9 mouse cellular contexts compared by ENCODE assay signal in genomic region chr4:151972221-151972967, GRCm38 (mm10). TPM values are rescaled to one million over a fixed set of nuclear protein-coding genes. Genes with fewer than 3 reads are reported as not detected.
DNase-seq lines count a peak whose midpoint lies in the region; ATAC-seq and TF ChIP-seq lines count a peak whose summit lies in the region.
"Had no signal": no experiment of that assay in that cellular context is flagged by ENCODE, and none has a peak within 500 bp of the region (broad histone marks: within the 10 kb centered on the region; RNA-seq: fewer than 3 reads in every experiment).

No protein-coding gene starts in this region.

- no peak overlapping the region for H3K4me2 ChIP-seq in lung, embryonic 14.5 days
- H3K4me2 ChIP-seq: embryonic facial prominence, embryonic 13.5 days; limb, embryonic 12.5 days had no signal

- no peak overlapping the region for H3K9ac ChIP-seq in lung, embryonic 14.5 days
- H3K9ac ChIP-seq: embryonic facial prominence, embryonic 13.5 days; limb, embryonic 12.5 days had no signal

- H3K9me3 ChIP-seq in lung, embryonic 14.5 days (ENCODE audit: low read depth, low read length) = no peaks in the 10 kb centered on the region
- H3K9me3 ChIP-seq: embryonic facial prominence, embryonic 13.5 days; limb, embryonic 12.5 days had no signal

- TF ChIP-seq CTCF in kidney, adult 2 months (conservative IDR thresholded peaks at IDR 0.05; ENCODE audit: insufficient read depth, insufficient read length, low read depth, low read length) = peak; percentile 63; the same call in 1 of the 2 replicates
- TF ChIP-seq CTCF in lung, embryonic 14.5 days (IDR thresholded peaks at IDR 0.05; ENCODE audit: low read depth) = peak; percentile 72

- no peak for TF ChIP-seq POLR2A in kidney, adult 2 months (IDR thresholded peaks at IDR 0.05; ENCODE audit: low read depth, low read length)

- ATAC-seq in CD4-positive, CD25-positive, alpha-beta regulatory T cell, adult 4 months = peak; percentile 54
- no peak for ATAC-seq in lung, embryonic 14.5 days (ENCODE audit: insufficient read depth)

- H3K4me3 ChIP-seq in kidney, adult 2 months (ENCODE audit: insufficient read depth, low read depth, low read length) = no peak overlapping the region
- H3K4me3 ChIP-seq in lung, embryonic 14.5 days (ENCODE audit: low read depth, low read length) = no peak overlapping the region
- H3K4me3 ChIP-seq: embryonic facial prominence, embryonic 13.5 days; limb, embryonic 12.5 days had no signal

- no peak for DNase-seq in kidney, adult 2 months
- no peak for DNase-seq in kidney, adult 8-10 months
- DNase-seq in T-cell, adult 2 months (ENCODE audit: low spot score) = peak; percentile 21
- peak; percentile 75 for DNase-seq in lung, embryonic 14.5 days
- DNase-seq in layer of hippocampus, adult 11-12 months (ENCODE audit: low spot score) = no peak
- DNase-seq in gastrocnemius, adult 8-10 months (ENCODE audit: low spot score in 2 of 2) = no peak

- no peaks in the 10 kb centered on the region for H3K4me1 ChIP-seq in kidney, adult 2 months (ENCODE audit: control insufficient read depth, insufficient read depth, low read length)
- H3K4me1 ChIP-seq in lung, embryonic 14.5 days (ENCODE audit: insufficient read depth) = no peaks in the 10 kb centered on the region
- H3K4me1 ChIP-seq: embryonic facial prominence, embryonic 13.5 days; limb, embryonic 12.5 days had no signal

- H3K27me3 ChIP-seq in kidney, adult 2 months (replicated peaks; ENCODE audit: control insufficient read depth, insufficient read depth, low read length) = no peaks in the 10 kb centered on the region
- H3K27me3 ChIP-seq in lung, embryonic 14.5 days (ENCODE audit: insufficient read depth, low read length) = no peaks in the 10 kb centered on the region
- H3K27me3 ChIP-seq: embryonic facial prominence, embryonic 13.5 days; limb, embryonic 12.5 days had no signal

- H3K36me3 ChIP-seq in kidney, adult 2 months (ENCODE audit: control insufficient read depth, insufficient read depth, low read length) = no peaks in the 10 kb centered on the region
- peaks cover 71% of the 10 kb centered on the region for H3K36me3 ChIP-seq in lung, embryonic 14.5 days (ENCODE audit: insufficient read depth)

- WGBS in kidney, adult 2 months = 65% methylated on average over 10 of the region's 10 CpGs
- WGBS in lung, embryonic 14.5 days = 66% methylated on average over 10 of the region's 10 CpGs

- H3K27ac ChIP-seq in kidney, adult 2 months (ENCODE audit: insufficient read depth, low read depth, low read length) = no peak overlapping the region
- H3K27ac ChIP-seq in lung, embryonic 14.5 days (ENCODE audit: low read depth) = no peak overlapping the region
- H3K27ac ChIP-seq: embryonic facial prominence, embryonic 13.5 days; limb, embryonic 12.5 days had no signal

RNA-seq across cellular contexts. Expression of gene Thap3, which starts 16.4 kb away (rescaled TPM):
- 30.6 and 33.7 TPM in 2 replicates for polyA plus RNA-seq in kidney, adult 2 months (2012; rRNA removed)
- 100 to 1,000 TPM; 126 to 167 TPM for polyA plus RNA-seq in CD4-positive, CD25-positive, alpha-beta regulatory T cell, adult 4 months (2017; shearing (Covaris generic))
- 27.2 and 31.2 TPM in 2 replicates for polyA plus RNA-seq in lung, embryonic 14.5 days (2014; fragmentation: Nextera tagmentation; extraction: Ambion mirVana)
- total RNA-seq in gastrocnemius, adult 8-10 months (2022) = 10 to 100 TPM; 30.4 to 33.6 (median 32.1) TPM

RNA-seq across cellular contexts. Expression of gene Phf13, which starts 23.7 kb away (rescaled TPM):
- 4.9 and 5.5 TPM in 2 replicates for polyA plus RNA-seq in kidney, adult 2 months (2012; rRNA removed)
- 1 to 10 TPM; 1.8 to 5.0 TPM for polyA plus RNA-seq in CD4-positive, CD25-positive, alpha-beta regulatory T cell, adult 4 months (2017; shearing (Covaris generic))
- polyA plus RNA-seq in lung, embryonic 14.5 days (2014; fragmentation: Nextera tagmentation; extraction: Ambion mirVana) = 28.4 and 32.3 TPM in 2 replicates
- 1 to 10 TPM; 3.9 to 4.8 (median 4.5) TPM for total RNA-seq in gastrocnemius, adult 8-10 months (2022)

RNA-seq across cellular contexts. Expression of gene Klhl21, which starts 36.2 kb away (rescaled TPM):
- 23.0 and 26.7 TPM in 2 replicates for polyA plus RNA-seq in kidney, adult 2 months (2012; rRNA removed)
- 1 to 10 TPM; 4.0 to 4.4 TPM for polyA plus RNA-seq in CD4-positive, CD25-positive, alpha-beta regulatory T cell, adult 4 months (2017; shearing (Covaris generic))
- 10.3 and 10.6 TPM in 2 replicates for polyA plus RNA-seq in lung, embryonic 14.5 days (2014; fragmentation: Nextera tagmentation; extraction: Ambion mirVana)
- 100 to 1,000 TPM; 125 to 158 (median 140) TPM for total RNA-seq in gastrocnemius, adult 8-10 months (2022)

RNA-seq across cellular contexts. Expression of gene Dnajc11, which starts 38.9 kb away (rescaled TPM):
- polyA plus RNA-seq in kidney, adult 2 months (2012; rRNA removed) = 70.0 and 76.1 TPM in 2 replicates
- polyA plus RNA-seq in CD4-positive, CD25-positive, alpha-beta regulatory T cell, adult 4 months (2017; shearing (Covaris generic)) = 10 to 100 TPM; 25.8 to 42.0 TPM
- polyA plus RNA-seq in lung, embryonic 14.5 days (2014; fragmentation: Nextera tagmentation; extraction: Ambion mirVana) = 65.9 and 66.6 TPM in 2 replicates
- 10 to 100 TPM; 38.7 to 58.6 (median 46.5) TPM for total RNA-seq in gastrocnemius, adult 8-10 months (2022)

RNA-seq across cellular contexts. Expression of gene Zbtb48, which starts 55.1 kb away (rescaled TPM):
- polyA plus RNA-seq in kidney, adult 2 months (2012; rRNA removed) = 11.0 and 13.8 TPM in 2 replicates
- polyA plus RNA-seq in CD4-positive, CD25-positive, alpha-beta regulatory T cell, adult 4 months (2017; shearing (Covaris generic)) = 10 to 100 TPM; 19.9 to 26.7 TPM
- 22.7 and 26.8 TPM in 2 replicates for polyA plus RNA-seq in lung, embryonic 14.5 days (2014; fragmentation: Nextera tagmentation; extraction: Ambion mirVana)
- total RNA-seq in gastrocnemius, adult 8-10 months (2022) = 1 to 10 TPM; 2.3 to 4.8 (median 3.1) TPM

Comparison
In these comparisons a context has a peak if more than half of its experiments do, and no peak if none do; other contexts are left out.
1. DNase-seq: peak in T-cell, adult 2 months (single experiment) and lung, embryonic 14.5 days (single experiment); none in kidney, adult 2 months (single experiment), kidney, adult 8-10 months (0 of 2), layer of hippocampus, adult 11-12 months (single experiment) and gastrocnemius, adult 8-10 months (0 of 2).